Mouse (Mus musculus) limb, embryonic 12.5 days (tissue): Measurements from ENCODE around the gene Usb1. TPM values are rescaled to one million over a fixed set of nuclear protein-coding genes. Genes with fewer than 3 reads are reported as not detected.

Source experiments
- ATAC-seq: fragments of 200-750 bp; cut with Nextera tagmentation; 2 replicates; pipeline ENCODE4 v1.8.0; 2017; ENCODE audit warnings: low read depth, moderate TSS enrichment; ENCODE audit not compliant: insufficient number of reproducible peaks, insufficient read depth, low FRiP score, low TSS enrichment
- H3K27ac ChIP-seq: fragments of 300-500 bp; sonication (generic); 2 replicates; pipeline ENCODE4 v1.5.1; 2016; ENCODE audit warnings: mild to moderate bottlenecking, moderate library complexity
- H3K27me3 ChIP-seq: fragments of 300-500 bp; sonication (generic); 2 replicates; pipeline ENCODE4 v1.6.1; 2016; ENCODE audit warnings: mild to moderate bottlenecking, moderate library complexity
- H3K36me3 ChIP-seq: fragments of 300-500 bp; sonication (generic); 2 replicates; pipeline ENCODE4 v1.6.1; 2016; ENCODE audit warnings: mild to moderate bottlenecking, moderate library complexity
- H3K4me1 ChIP-seq: fragments of 300-500 bp; sonication (generic); replicated peaks from 2 replicates; pipeline ENCODE4 v1.6.1; 2016
- H3K4me2 ChIP-seq: fragments of 300-500 bp; sonication (generic); 2 replicates; pipeline ENCODE4 v1.6.1; 2016; ENCODE audit warnings: mild to moderate bottlenecking, moderate library complexity
- H3K4me3 ChIP-seq: fragments of 300-500 bp; sonication (generic); replicated peaks from 2 replicates; pipeline ENCODE4 v1.5.1; 2016; ENCODE audit warnings: mild to moderate bottlenecking
- H3K9ac ChIP-seq: fragments of 300-500 bp; sonication (generic); replicated peaks from 2 replicates; pipeline ENCODE4 v1.6.1; 2016; ENCODE audit warnings: mild to moderate bottlenecking, moderate library complexity
- H3K9me3 ChIP-seq: fragments of 300-500 bp; sonication (generic); 2 replicates; pipeline ENCODE4 v1.6.1; 2016; ENCODE audit warnings: mild to moderate bottlenecking, moderate library complexity
- WGBS: fragments of 180-500 bp; shearing (Covaris S2); methylation state at CpG from one replicate; pipeline ENCODE4 v1.1.7; 2016; 5-methylcytosine and 5-hydroxymethylcytosine counted together
- polyA plus RNA-seq: library from polyadenylated mRNA; unstranded; fragments of >200 nt; fragmentation: Nextera tagmentation; extraction: Ambion mirVana; gene quantifications from 2 replicates; pipeline ENCODE4 v1.2.1, GENCODE M21; 2016

The Usb1 gene
- polyA plus RNA-seq, 1 experiment from 2014 or later: 39.7 TPM

DNA sequence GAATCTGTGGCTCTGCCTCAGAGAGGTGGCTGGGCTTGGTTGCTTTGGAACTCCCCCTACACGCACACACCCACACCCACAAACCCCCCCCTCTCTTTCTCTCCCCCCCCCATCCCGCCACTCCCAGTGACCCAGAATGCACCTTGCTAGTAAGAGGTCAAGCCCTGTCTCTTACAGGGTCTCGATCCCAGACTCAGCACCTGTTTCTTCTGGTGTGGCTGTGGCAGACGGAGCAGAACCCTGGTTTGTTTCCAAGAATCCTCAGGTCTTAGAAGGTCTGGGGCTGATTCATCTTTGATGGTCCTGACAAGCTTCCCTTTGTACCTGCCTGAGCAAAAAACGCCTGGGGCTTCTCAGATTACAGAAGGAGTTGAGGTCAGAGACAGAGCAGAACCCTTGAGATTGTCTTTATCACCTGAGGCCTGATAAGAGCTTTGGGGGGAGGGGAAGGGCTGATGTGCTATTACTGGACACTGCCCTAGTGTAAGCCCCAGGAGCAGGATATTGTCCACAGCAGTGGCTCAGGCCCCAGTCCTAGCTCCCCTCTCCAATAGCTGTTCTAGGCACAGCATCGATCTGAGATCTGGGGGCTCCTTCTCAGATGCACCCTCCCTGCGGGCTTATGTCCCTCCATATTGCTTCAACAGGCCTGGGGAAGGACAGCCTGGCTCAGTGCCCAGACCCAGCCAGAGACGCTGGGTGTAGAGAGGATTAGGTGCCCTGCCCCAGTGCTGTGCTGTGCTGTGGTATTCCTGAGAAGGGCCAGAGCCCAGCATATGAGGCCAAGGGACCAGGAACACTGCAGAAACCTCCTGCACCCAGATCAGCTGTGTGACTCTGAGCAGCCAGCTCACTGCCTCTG lies 26.7 kb downstream of the Usb1 start:
- no peak overlapping the region for H3K4me3 ChIP-seq
- H3K9me3 ChIP-seq: no peaks in the 10 kb centered on the region
- H3K27me3 ChIP-seq: peaks cover 12% of the 10 kb centered on the region
- H3K4me2 ChIP-seq: no peak overlapping the region
- WGBS: 36% methylated on average over 7 of the region's 8 CpGs
- H3K9ac ChIP-seq: no peak overlapping the region
- no peaks in the 10 kb centered on the region for H3K36me3 ChIP-seq
- peaks cover 24% of the 10 kb centered on the region for H3K4me1 ChIP-seq
- no peak overlapping the region for H3K27ac ChIP-seq
- no peak for ATAC-seq

GRCm38 (mm10) chr8:95360181-95361015 lies 28.3 kb downstream of the Usb1 start:
- Histone ChIP-seq H3K4me1 (peaks cover 21% of the 10 kb centered on the region), H3K4me2 (no peak overlapping the region), H3K9ac (0 out of 2 replicates have a peak overlapping the region, but pooled peaks have one; percentile 37), H3K27ac (peak overlapping the region; percentile 19; the same call in 1 of the 2 replicates), H3K4me3 (no peak overlapping the region), H3K27me3 (no peaks in the 10 kb centered on the region), H3K36me3 (no peaks in the 10 kb centered on the region), H3K9me3 (peaks cover 2% of the 10 kb centered on the region; the same call in 1 of the 2 replicates)
- no peak for ATAC-seq
- 44% methylated on average over 7 of the region's 7 CpGs for WGBS

- Histone ChIP-seq H3K36me3 (no peaks in the 10 kb centered on the region), H3K27ac (peak overlapping the region; percentile 19; the same call in 1 of the 2 replicates), H3K27me3 (no peaks in the 10 kb centered on the region), H3K9me3 (peaks cover 2% of the 10 kb centered on the region; the same call in 1 of the 2 replicates), H3K4me1 (peaks cover 21% of the 10 kb centered on the region), H3K9ac (0 out of 2 replicates have a peak overlapping the region, but pooled peaks have one; percentile 37), H3K4me2 (no peak overlapping the region), H3K4me3 (no peak overlapping the region)
- 63% methylated on average over 3 of the region's 3 CpGs for WGBS
- ATAC-seq: no peak
These were observed 28.9 kb downstream of the Usb1 start for GRCm38 (mm10) chr8:95361016-95361341.

- no peaks in the 10 kb centered on the region; the same call in 1 of the 2 replicates for H3K36me3 ChIP-seq
- WGBS: 62% methylated on average over 6 of the region's 6 CpGs
- H3K9me3 ChIP-seq: peaks cover 2% of the 10 kb centered on the region; the same call in 1 of the 2 replicates
- no peak overlapping the region for H3K27ac ChIP-seq
- peaks cover 21% of the 10 kb centered on the region for H3K4me1 ChIP-seq
- no peak overlapping the region for H3K9ac ChIP-seq
- no peak overlapping the region for H3K4me3 ChIP-seq
- no peak for ATAC-seq
- no peak overlapping the region for H3K4me2 ChIP-seq
- H3K27me3 ChIP-seq: no peaks in the 10 kb centered on the region
These were observed 30.2 kb downstream of the Usb1 start for GRCm38 (mm10) chr8:95362272-95362671.

- Histone ChIP-seq H3K9ac (no peak overlapping the region), H3K9me3 (peaks cover 2% of the 10 kb centered on the region; the same call in 1 of the 2 replicates), H3K36me3 (peaks cover 4% of the 10 kb centered on the region; the same call in 1 of the 2 replicates), H3K4me1 (peaks cover 19% of the 10 kb centered on the region), H3K27me3 (no peaks in the 10 kb centered on the region), H3K4me2 (no peak overlapping the region), H3K4me3 (no peak overlapping the region), H3K27ac (no peak overlapping the region)
- WGBS: 89% methylated on average over 2 of the region's 2 CpGs
- ATAC-seq: no peak
These were observed 31.8 kb downstream of the Usb1 start for GRCm38 (mm10) chr8:95363849-95364248.

DNA sequence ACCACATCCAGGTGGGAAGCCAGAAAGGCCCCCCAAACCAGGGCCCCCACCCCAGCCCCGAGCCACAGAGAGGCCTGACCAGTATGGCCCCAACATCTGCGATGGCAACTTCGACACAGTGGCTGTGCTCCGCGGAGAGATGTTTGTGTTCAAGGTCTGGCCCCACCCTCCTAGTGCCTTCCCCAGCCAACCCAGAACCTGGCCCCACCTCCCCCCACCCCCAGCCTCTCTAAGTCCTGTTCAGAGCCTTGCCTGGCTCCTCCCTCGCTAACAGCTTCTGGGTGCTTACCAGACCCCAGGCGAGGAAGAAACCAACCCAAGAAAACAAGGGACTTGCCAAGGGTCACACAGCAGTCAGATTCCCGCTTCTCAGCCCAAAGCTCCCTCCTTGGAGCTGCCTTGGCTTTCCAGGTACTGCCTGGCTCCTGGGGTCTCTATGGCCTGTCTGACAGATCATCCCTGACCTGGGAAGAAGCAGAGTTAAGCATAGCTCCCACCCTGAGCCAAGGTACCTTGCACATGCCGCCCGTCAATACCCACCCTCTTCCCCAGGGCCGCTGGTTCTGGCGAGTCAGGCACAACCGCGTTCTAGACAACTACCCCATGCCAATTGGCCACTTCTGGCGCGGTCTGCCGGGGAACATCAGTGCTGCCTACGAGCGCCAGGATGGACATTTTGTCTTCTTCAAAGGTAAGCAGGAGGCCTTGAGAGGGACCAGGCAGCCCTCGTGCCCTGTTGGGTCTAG lies 37.7 kb downstream of the Usb1 start:
- WGBS: 38% methylated on average over 20 of the region's 20 CpGs
- Histone ChIP-seq H3K4me1 (peaks cover 17% of the 10 kb centered on the region), H3K9me3 (no peaks in the 10 kb centered on the region), H3K27ac (peak overlapping the region; percentile 84), H3K4me3 (peak overlapping the region; percentile 38), H3K27me3 (no peaks in the 10 kb centered on the region), H3K36me3 (peaks cover 31% of the 10 kb centered on the region), H3K9ac (peak overlapping the region; percentile 60), H3K4me2 (peak overlapping the region; percentile 62)
- peak; percentile 65 for ATAC-seq

GRCm38 (mm10) chr8:95373389-95374002 lies 41.4 kb downstream of the Usb1 start:
- Histone ChIP-seq H3K9ac (no peak overlapping the region), H3K9me3 (no peaks in the 10 kb centered on the region), H3K4me2 (no peak overlapping the region), H3K36me3 (peaks cover 27% of the 10 kb centered on the region), H3K4me3 (no peak overlapping the region), H3K27me3 (no peaks in the 10 kb centered on the region), H3K27ac (no peak overlapping the region), H3K4me1 (peaks cover 29% of the 10 kb centered on the region)
- no peak for ATAC-seq
- WGBS: 74% methylated on average over 12 of the region's 12 CpGs

GRCm38 (mm10) chr8:95374429-95374828 lies 42.3 kb downstream of the Usb1 start:
- WGBS: 77% methylated on average over 3 of the region's 3 CpGs
- Histone ChIP-seq H3K4me3 (no peak overlapping the region), H3K27me3 (no peaks in the 10 kb centered on the region), H3K27ac (no peak overlapping the region), H3K9me3 (no peaks in the 10 kb centered on the region), H3K36me3 (peaks cover 27% of the 10 kb centered on the region), H3K9ac (no peak overlapping the region), H3K4me1 (peaks cover 21% of the 10 kb centered on the region), H3K4me2 (no peak overlapping the region)
- no peak for ATAC-seq

GRCm38 (mm10) chr8:95375374-95375930 lies 43.4 kb downstream of the Usb1 start:
- Histone ChIP-seq H3K4me2 (no peak overlapping the region), H3K9me3 (no peaks in the 10 kb centered on the region), H3K4me3 (no peak overlapping the region), H3K27me3 (no peaks in the 10 kb centered on the region), H3K27ac (no peak overlapping the region), H3K36me3 (peaks cover 24% of the 10 kb centered on the region), H3K4me1 (peaks cover 12% of the 10 kb centered on the region), H3K9ac (no peak overlapping the region)
- 86% methylated on average over 7 of the region's 7 CpGs for WGBS
- ATAC-seq: no peak

DNA sequence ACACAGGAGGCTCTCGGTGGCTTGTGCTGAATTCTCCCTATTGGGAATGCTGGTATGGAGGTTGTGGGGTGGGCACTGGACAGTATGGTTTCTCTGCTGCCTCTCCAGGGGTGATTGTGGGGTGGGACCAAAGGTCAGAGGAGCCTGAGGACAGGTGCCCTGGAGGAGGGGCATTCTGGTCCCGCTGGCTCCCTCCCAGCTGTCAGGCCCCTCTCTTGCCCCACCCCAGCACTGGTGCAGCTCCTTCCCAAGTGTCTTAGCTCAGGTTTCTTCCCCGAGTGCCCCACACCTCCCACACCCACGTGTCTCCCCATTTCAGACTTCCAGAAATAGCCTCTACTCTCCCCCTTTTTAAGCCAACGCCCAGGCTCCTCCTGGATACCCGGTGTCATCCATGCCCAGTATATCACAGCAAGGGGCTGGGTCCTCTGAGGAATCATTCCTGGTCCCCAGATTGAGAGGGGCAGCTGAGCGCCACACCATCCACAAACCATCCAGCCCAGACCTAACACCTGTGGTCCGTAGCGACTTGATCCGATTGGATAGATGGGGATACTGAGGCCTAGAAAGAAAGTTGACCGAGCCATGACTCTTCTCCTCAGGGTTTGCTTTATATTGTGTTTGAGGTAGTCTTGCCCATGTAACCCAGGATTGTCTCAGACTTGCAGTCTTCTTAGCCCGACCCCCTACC lies 44.4 kb downstream of the Usb1 start:
- no peak overlapping the region for H3K4me2 ChIP-seq
- H3K36me3 ChIP-seq: peaks cover 14% of the 10 kb centered on the region
- H3K27ac ChIP-seq: no peak overlapping the region
- no peak for ATAC-seq
- H3K27me3 ChIP-seq: no peaks in the 10 kb centered on the region
- peaks cover 12% of the 10 kb centered on the region for H3K4me1 ChIP-seq
- H3K9me3 ChIP-seq: no peaks in the 10 kb centered on the region
- 81% methylated on average over 12 of the region's 12 CpGs for WGBS
- no peak overlapping the region for H3K9ac ChIP-seq
- H3K4me3 ChIP-seq: no peak overlapping the region
